Mouse (Mus musculus): Measurements from ENCODE around the gene Dusp14.

DNA sequence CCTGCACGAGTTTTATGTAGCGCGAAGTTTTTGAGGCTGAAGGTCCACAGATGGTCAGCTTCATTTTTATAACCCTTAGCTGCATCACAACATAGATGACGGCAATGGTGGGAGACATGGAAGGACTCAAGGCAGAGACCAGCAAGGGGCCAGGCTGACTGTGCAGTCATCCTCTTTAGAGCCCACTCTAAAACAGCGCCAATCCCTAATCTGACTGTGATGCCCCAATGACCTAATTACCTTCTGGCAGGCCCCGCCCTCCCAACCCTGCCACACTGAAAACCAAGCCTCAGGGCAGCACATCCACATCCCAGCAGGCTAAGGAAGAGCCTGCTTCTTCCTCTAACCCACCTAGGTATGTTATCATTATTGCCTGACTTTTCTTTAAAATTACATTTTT, 8.4 kb downstream of the Dusp14 start:
- TF ChIP-seq CTCF (IDR thresholded peaks at IDR 0.05; ENCODE audit: insufficient read depth, low read depth, low read length), result no peak
- no peak for TF ChIP-seq POLR2A (IDR thresholded peaks at IDR 0.05; ENCODE audit: insufficient read depth, low read depth, low read length)
